Mouse (Mus musculus) yolk sac, embryonic 10.5 days (tissue): ENCODE measurements at regions not wholly inside any gene's neighbourhood (a gene's known extent, or its start where the extent isn't known, plus 50 kb on each side); places are given as distances from the start of the nearest gene placed in this dataset.

ENCODE experiments used
- DNase-seq: peaks from one replicate; pipeline ENCODE4 v3.0.0-alpha.2; 2017; ENCODE audit warnings: low spot score

- no peak for DNase-seq
Observed at GRCm38 (mm10) chr9:30770436-30771173, 151.6 kb downstream of the Adamts15 start.

- no peak for DNase-seq
Observed at GRCm38 (mm10) chr9:30769435-30769729, 152.9 kb downstream of the Adamts15 start.

- no peak for DNase-seq
Observed at GRCm38 (mm10) chr9:30768665-30769434, 153.4 kb downstream of the Adamts15 start.

- no peak for DNase-seq
Observed at GRCm38 (mm10) chr9:30766701-30767100, 155.6 kb downstream of the Adamts15 start.

GRCm38 (mm10) chr9:30766171-30766570, 156.1 kb downstream of the Adamts15 start:
- DNase-seq: no peak

- DNase-seq: no peak
Observed at GRCm38 (mm10) chr9:30765017-30765569, 157.2 kb downstream of the Adamts15 start.

GRCm38 (mm10) chr9:30762913-30763312, 159.3 kb downstream of the Adamts15 start:
- DNase-seq: no peak

- no peak for DNase-seq
Observed at GRCm38 (mm10) chr9:30758121-30758520, 164.1 kb downstream of the Adamts15 start.

- no peak for DNase-seq
Observed at GRCm38 (mm10) chr9:30757406-30757805, 164.8 kb downstream of the Adamts15 start.

GRCm38 (mm10) chr9:30756796-30757195, 165.5 kb downstream of the Adamts15 start:
- no peak for DNase-seq

- no peak for DNase-seq
Observed at GRCm38 (mm10) chr9:30755586-30755985, 166.7 kb downstream of the Adamts15 start.

GRCm38 (mm10) chr9:30754826-30755225, 167.4 kb downstream of the Adamts15 start:
- no peak for DNase-seq

GRCm38 (mm10) chr9:30743471-30743870, 178.8 kb downstream of the Adamts15 start:
- DNase-seq: no peak

GRCm38 (mm10) chr9:30742471-30743098, 179.7 kb downstream of the Adamts15 start:
- DNase-seq: no peak

GRCm38 (mm10) chr9:30731687-30732086, 190.6 kb downstream of the Adamts15 start:
- DNase-seq: no peak

- DNase-seq: no peak
Observed at GRCm38 (mm10) chr9:30723364-30724070, 198.7 kb downstream of the Adamts15 start.

- no peak for DNase-seq
Observed at GRCm38 (mm10) chr9:30721861-30722260, 200.4 kb downstream of the Adamts15 start.

- DNase-seq: no peak
Observed at GRCm38 (mm10) chr9:30716421-30717170, 205.7 kb downstream of the Adamts15 start.

- no peak for DNase-seq
Observed at GRCm38 (mm10) chr9:30710131-30710530, 212.1 kb downstream of the Adamts15 start.

GRCm38 (mm10) chr9:30699848-30700247, 222.4 kb downstream of the Adamts15 start:
- no peak for DNase-seq

- no peak for DNase-seq
Observed at GRCm38 (mm10) chr9:30697533-30697932, 224.7 kb downstream of the Adamts15 start.
